In the genomic region with DNA sequence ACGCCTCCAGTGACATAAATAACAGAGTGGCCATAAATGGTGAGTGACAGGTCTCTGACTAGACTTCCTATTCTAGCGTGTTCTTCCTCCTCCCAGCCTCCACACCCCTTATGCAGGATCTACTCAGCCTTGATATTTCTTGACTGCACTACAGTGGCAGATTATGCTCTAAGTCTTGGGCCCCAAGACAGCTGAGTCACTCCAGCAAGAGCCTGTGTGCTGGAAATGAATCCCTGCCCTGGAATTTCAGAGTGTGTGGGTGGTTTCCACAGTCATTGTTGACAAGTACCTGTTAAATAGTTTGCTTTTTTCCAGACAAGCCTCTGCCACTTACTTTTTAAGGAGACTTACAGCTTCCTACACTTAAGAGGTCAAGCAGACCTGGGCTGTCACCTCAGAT, we compare ENCODE assay signal across 24 mouse cellular contexts.
DNase-seq lines count a peak whose midpoint lies in the region; ATAC-seq and TF ChIP-seq lines count a peak whose summit lies in the region.
"Had no signal": no experiment of that assay in that cellular context is flagged by ENCODE, and none has a peak within 500 bp of the region (broad histone marks: within the 10 kb centered on the region; RNA-seq: fewer than 3 reads in every experiment).

No protein-coding gene starts in this region.

- no peak overlapping the region for H3K9ac ChIP-seq in heart, adult 2 months (ENCODE audit: low read depth, low read length)
- H3K9ac ChIP-seq in intestine, embryonic 16.5 days (ENCODE audit: low read depth, low read length): no peak overlapping the region
- H3K9ac ChIP-seq: embryonic facial prominence, embryonic 13.5 days; heart, embryonic 15.5 days; hindbrain, embryonic 15.5 days had no signal

- intact Hi-C loops in heart, adult 2 months (cut with DNase I): no loop called here

- H3K4me2 ChIP-seq in intestine, embryonic 16.5 days (ENCODE audit: low read depth, low read length): no peak overlapping the region
- H3K4me2 ChIP-seq: embryonic facial prominence, embryonic 13.5 days; heart, embryonic 11.5 days; heart, embryonic 15.5 days; hindbrain, embryonic 15.5 days had no signal

- H3K27me3 ChIP-seq in heart, embryonic 10.5 days (ENCODE audit: insufficient read depth, poor library complexity, severe bottlenecking): no peaks in the 10 kb centered on the region
- no peaks in the 10 kb centered on the region for H3K27me3 ChIP-seq in heart, adult 2 months (ENCODE audit: control insufficient read depth, insufficient read depth, low read length)
- no peaks in the 10 kb centered on the region for H3K27me3 ChIP-seq in intestine, embryonic 16.5 days (replicated peaks; ENCODE audit: control insufficient read depth, insufficient read depth, low read length)
- H3K27me3 ChIP-seq: embryonic facial prominence, embryonic 13.5 days; heart, embryonic 15.5 days; hindbrain, embryonic 15.5 days had no signal

- no peak overlapping the region for H3K27ac ChIP-seq in heart, embryonic 10.5 days
- H3K27ac ChIP-seq in heart, adult 2 months: no peak overlapping the region
- no peak overlapping the region for H3K27ac ChIP-seq in intestine, embryonic 16.5 days (ENCODE audit: low read length)
- H3K27ac ChIP-seq: embryonic facial prominence, embryonic 13.5 days; forebrain, embryonic 10.5 days; gastrocnemius, adult 2 months; heart, embryonic 15.5 days; hindbrain, embryonic 10.5 days; hindbrain, embryonic 15.5 days had no signal

- no peak for ATAC-seq in intestine, embryonic 16.5 days
- ATAC-seq: CD4-positive, CD25-positive, alpha-beta regulatory T cell, adult 4 months; forebrain, embryonic 14.5 days; intestine, postnatal 0 days had no signal

- H3K36me3 ChIP-seq in heart, embryonic 10.5 days: no peaks in the 10 kb centered on the region
- no peaks in the 10 kb centered on the region for H3K36me3 ChIP-seq in heart, adult 2 months (ENCODE audit: control insufficient read depth, insufficient read depth, low read length)
- H3K36me3 ChIP-seq in intestine, embryonic 16.5 days (ENCODE audit: control insufficient read depth, insufficient read depth, low read length): no peaks in the 10 kb centered on the region
- H3K36me3 ChIP-seq: embryonic facial prominence, embryonic 13.5 days; forebrain, embryonic 10.5 days; G1E; heart, embryonic 15.5 days; hindbrain, embryonic 10.5 days; hindbrain, embryonic 15.5 days had no signal

- TF ChIP-seq CTCF in heart, adult 2 months (IDR thresholded peaks at IDR 0.05): no peak

- no peak for TF ChIP-seq POLR2A in heart, adult 2 months (IDR thresholded peaks at IDR 0.05; ENCODE audit: insufficient read depth, low read depth, low read length)

- no peak for TF ChIP-seq EP300 in heart, adult 2 months (IDR thresholded peaks at IDR 0.05; ENCODE audit: insufficient read depth, low read depth, low read length)

- DNase-seq in heart, embryonic 10.5 days (ENCODE audit: low spot score): peak; percentile 46
- no peak for DNase-seq in heart, adult 2 months
- DNase-seq in right cerebral cortex, adult 2 months (ENCODE audit: low spot score in 2 of 2): peak; percentile 43 to 47
- no peak for DNase-seq in right cerebral cortex, postnatal 25 days
- peak; percentile 85 for DNase-seq in brain, adult 2 months (ENCODE audit: low read depth, low spot score)
- no peak for DNase-seq in natural killer cell, adult 2 months (ENCODE audit: low spot score in 2 of 2)
- DNase-seq: adrenal gland, postnatal 10 days; B cell, adult 2 months; cerebellum, adult 11-12 months; cerebellum, adult 9-10 months; cerebellum, postnatal 25 days; gastrocnemius, adult 2 months; gastrocnemius, postnatal 25 days had no signal

- 63% methylated on average over 2 of the region's 2 CpGs for WGBS in heart, embryonic 10.5 days
- 41% methylated on average over 2 of the region's 2 CpGs for WGBS in heart, adult 2 months
- WGBS in intestine, embryonic 16.5 days: 51% methylated on average over 2 of the region's 2 CpGs

- H3K79me2 ChIP-seq in heart, adult 2 months (replicated peaks; ENCODE audit: control insufficient read depth, insufficient read depth, low read length): no peaks in the 10 kb centered on the region

- no peaks in the 10 kb centered on the region for H3K4me1 ChIP-seq in heart, embryonic 10.5 days
- no peaks in the 10 kb centered on the region for H3K4me1 ChIP-seq in heart, adult 2 months (ENCODE audit: control insufficient read depth, insufficient read depth, low read length)
- no peaks in the 10 kb centered on the region for H3K4me1 ChIP-seq in intestine, embryonic 16.5 days (ENCODE audit: control insufficient read depth, insufficient read depth, low read length)
- H3K4me1 ChIP-seq: embryonic facial prominence, embryonic 13.5 days; forebrain, embryonic 10.5 days; heart, embryonic 15.5 days had no signal

- no peak overlapping the region for H3K4me3 ChIP-seq in heart, embryonic 10.5 days
- H3K4me3 ChIP-seq in heart, adult 2 months: no peak overlapping the region
- H3K4me3 ChIP-seq in intestine, embryonic 16.5 days (ENCODE audit: low read length): no peak overlapping the region
- H3K4me3 ChIP-seq: embryonic facial prominence, embryonic 13.5 days; forebrain, embryonic 10.5 days; gastrocnemius, adult 2 months; heart, embryonic 15.5 days; hindbrain, embryonic 10.5 days; hindbrain, embryonic 15.5 days had no signal

- H3K9me3 ChIP-seq in heart, embryonic 10.5 days: 0 out of 2 replicates have a peak, but pooled peaks cover 2% of the 10 kb centered on the region
- no peaks in the 10 kb centered on the region for H3K9me3 ChIP-seq in intestine, embryonic 16.5 days (ENCODE audit: control insufficient read depth, low read length)
- H3K9me3 ChIP-seq: embryonic facial prominence, embryonic 13.5 days; forebrain, embryonic 10.5 days; heart, embryonic 15.5 days; hindbrain, embryonic 10.5 days; hindbrain, embryonic 15.5 days had no signal

Comparison
In these comparisons a context has a peak if more than half of its experiments do, and no peak if none do; other contexts are left out.
1. DNase-seq: peak in heart, embryonic 10.5 days (single experiment), right cerebral cortex, adult 2 months (2 of 2) and brain, adult 2 months (single experiment); none in heart, adult 2 months (0 of 2), right cerebral cortex, postnatal 25 days (single experiment) and natural killer cell, adult 2 months (0 of 2).